Mouse (Mus musculus) liver, embryonic 14.5 days (tissue): Measurements from ENCODE around the gene Pan2. TPM values are rescaled to one million over a fixed set of nuclear protein-coding genes. Genes with fewer than 3 reads are reported as not detected.

Source experiments
- ATAC-seq: fragments of 200-750 bp; cut with Nextera tagmentation; 2 replicates; pipeline ENCODE4 v1.8.0; 2017; ENCODE audit warnings: moderate number of reproducible peaks, mild to moderate bottlenecking, moderate library complexity; ENCODE audit not compliant: insufficient read depth
- DNase-seq, 3 experiments: peaks; one replicate each; pipeline ENCODE4 v3.0.0-alpha.2; 2012 to 2013; ENCODE audit warnings: low read depth in 3 of 3, low spot score in 3 of 3
- H3K27ac ChIP-seq: fragments of 300-500 bp; sonication (generic); 2 replicates; pipeline ENCODE4 v1.5.1; 2014; ENCODE audit warnings: moderate library complexity, mild to moderate bottlenecking, control low read depth, inconsistent platforms
- H3K27me3 ChIP-seq: fragments of 300-500 bp; sonication (generic); 2 replicates; pipeline ENCODE4 v1.6.1; 2014; ENCODE audit warnings: mild to moderate bottlenecking, low read length, moderate library complexity; ENCODE audit not compliant: control insufficient read depth, insufficient read depth
- H3K36me3 ChIP-seq: fragments of 300-500 bp; sonication (generic); replicated peaks from 2 replicates; pipeline ENCODE4 v1.6.1; 2014; ENCODE audit warnings: low read depth; ENCODE audit not compliant: control insufficient read depth, insufficient read depth
- H3K4me1 ChIP-seq, 2 experiments: fragments of 200-500 bp in 1 of 2; fragments of 300-500 bp in 1 of 2; sonication (generic) in 1 of 2; replicated peaks; 2 replicates each; pipeline ENCODE4 v1.6.1; 2012 to 2014; ENCODE audit warnings: antibody characterized with exemption in 1 of 2, inconsistent platforms in 1 of 2, low read length in 1 of 2; ENCODE audit not compliant: control insufficient read depth in 2 of 2, insufficient read depth in 2 of 2
- H3K4me2 ChIP-seq: fragments of 300-500 bp; sonication (generic); 2 replicates; pipeline ENCODE4 v1.6.1; 2014; ENCODE audit warnings: low read depth, mild to moderate bottlenecking, control low read depth, moderate library complexity
- H3K4me3 ChIP-seq, 2 experiments: fragments of 200-500 bp in 1 of 2; fragments of 300-500 bp in 1 of 2; sonication (generic) in 1 of 2; 2 replicates each; pipeline ENCODE4 v1.5.1; 2012 to 2014; ENCODE audit warnings: low read depth in 2 of 2, low read length in 2 of 2, mild to moderate bottlenecking in 2 of 2, control low read depth in 1 of 2, inconsistent platforms in 1 of 2, moderate library complexity in 1 of 2; ENCODE audit not compliant: insufficient read depth in 1 of 2
- H3K9ac ChIP-seq: fragments of 300-500 bp; sonication (generic); replicated peaks from 2 replicates; pipeline ENCODE4 v1.6.1; 2014; ENCODE audit warnings: mild to moderate bottlenecking, control low read depth, moderate library complexity
- H3K9me3 ChIP-seq: fragments of 300-500 bp; sonication (generic); 2 replicates; pipeline ENCODE4 v1.6.1; 2016; ENCODE audit warnings: low read length, mixed read lengths; ENCODE audit not compliant: control insufficient read depth
- CTCF ChIP-seq: IDR thresholded peaks from 2 replicates; pipeline ENCODE4 v1.5.1; 2016; ENCODE audit warnings: antibody characterized with exemption, low read depth, control low read depth
- EP300 ChIP-seq: IDR thresholded peaks from 2 replicates; pipeline ENCODE4 v1.6.1; 2016; ENCODE audit warnings: antibody characterized with exemption, low read depth
- WGBS: fragments of 180-500 bp; shearing (Covaris S2); extraction: QIAGEN DNeasy Blood & Tissue Kit; methylation state at CpG from one replicate; pipeline ENCODE4 v1.1.7; 2014; ENCODE audit not compliant: insufficient replicate concordance; 5-methylcytosine and 5-hydroxymethylcytosine counted together
- polyA plus RNA-seq, 2 experiments: library from polyadenylated mRNA; depleted of rRNA in 1 of 2; stranded (reverse) in 1 of 2; unstranded in 1 of 2; fragments of >200 nt; fragmentation: Nextera tagmentation in 1 of 2; extraction: Ambion mirVana in 1 of 2; gene quantifications; 2 replicates each; pipeline versions ENCODE4 v1.2.1 to v1.2.3; 2012 to 2014

The Pan2 gene
- 11.5 and 13.3 TPM in 2 replicates for polyA plus RNA-seq (2012; rRNA removed)
- 10.1 and 11.5 TPM in 2 replicates for polyA plus RNA-seq (2014; fragmentation: Nextera tagmentation; extraction: Ambion mirVana)

DNA sequence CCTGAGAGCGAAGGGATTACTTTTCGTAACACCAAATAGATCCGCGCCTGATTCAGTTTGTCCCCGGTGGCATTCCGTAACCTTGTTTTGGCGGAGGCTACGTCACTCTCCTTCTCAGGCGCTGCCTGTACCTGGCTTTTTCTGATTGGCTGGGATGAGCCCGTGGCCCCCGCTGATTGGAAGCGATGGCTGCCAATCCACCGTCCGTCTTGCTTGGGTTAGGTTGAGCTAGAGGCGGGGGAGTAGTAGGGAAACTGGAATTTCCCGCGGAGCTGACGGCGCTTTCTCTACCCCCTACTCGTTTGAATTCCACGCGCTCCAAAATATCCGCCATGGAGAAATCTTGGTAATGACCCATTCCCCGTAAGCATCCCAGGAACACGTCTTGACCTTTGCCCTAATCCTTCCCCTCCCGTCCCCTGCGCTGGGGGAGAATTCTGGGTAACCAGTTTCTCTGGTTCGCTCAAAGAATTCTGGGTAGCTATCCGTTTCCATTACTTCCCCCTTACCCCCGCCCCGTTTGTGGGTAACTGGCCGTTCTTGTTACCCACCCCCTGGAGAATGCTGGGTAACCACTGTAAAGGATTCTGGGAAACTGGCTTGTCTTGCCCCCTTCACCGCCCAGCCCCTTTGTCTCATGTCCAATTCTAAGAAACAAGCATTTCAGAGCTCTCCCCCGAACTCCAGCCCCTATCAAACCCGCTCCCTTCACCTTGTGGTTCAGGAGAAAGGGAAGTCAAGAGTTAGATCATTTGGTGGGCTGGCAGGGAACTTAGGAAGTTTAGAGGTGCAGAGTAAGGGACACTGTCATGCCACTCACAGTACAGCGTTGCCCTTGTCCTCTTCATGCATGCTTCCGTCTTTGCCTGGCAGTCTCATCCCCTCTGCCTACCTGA, at the start of gene Pan2:
Pan2 (plus strand) TSS at position 210 of the 896 bp plus-strand sequence.
- DNase-seq = peak; percentile 99
- Histone ChIP-seq H3K4me2 (peak within 1 kb of the TSS; percentile 94), H3K4me3 (peak within 1 kb of the TSS; percentile 72 to 98), H3K36me3 (no peaks in the 10 kb centered on the region; the same call in 1 of the 2 replicates), H3K27ac (peak within 1 kb of the TSS; percentile 83), H3K9ac (peak within 1 kb of the TSS; percentile 96), H3K4me1 (peaks cover 7 to 13% of the 10 kb centered on the region in 2 experiments), H3K9me3 (no peaks in the 10 kb centered on the region), H3K27me3 (no peaks in the 10 kb centered on the region)
- WGBS = under 1% methylated on average over 37 of the region's 37 CpGs
- no peak for TF ChIP-seq CTCF
- TF ChIP-seq EP300 = peak; percentile 82
- peak; percentile 99 for ATAC-seq

- Histone ChIP-seq H3K27ac (no peak within 1 kb of the TSS), H3K9me3 (no peaks in the 10 kb centered on the region), H3K4me2 (no peak within 1 kb of the TSS), H3K9ac (no peak within 1 kb of the TSS), H3K27me3 (no peaks in the 10 kb centered on the region), H3K4me1 (peaks cover 0 to 6% of the 10 kb centered on the region in 2 experiments; a peak in 1 of 4 replicates), H3K4me3 (no peak within 1 kb of the TSS), H3K36me3 (peaks cover 36% of the 10 kb centered on the region)
- 71% methylated on average over 4 of the region's 4 CpGs for WGBS
- ATAC-seq (no peak), DNase-seq (no peak)
- TF ChIP-seq CTCF = no peak
- TF ChIP-seq EP300 = no peak
Measured at GRCm38 (mm10) chr10:128253677-128254255, 49.4 kb upstream of the Pan2 start, which contains the start of gene Apon. Apon (plus strand) TSS chr10:128254096.

GRCm38 (mm10) chr10:128255925-128256324, 47.2 kb upstream of the Pan2 start:
- no peak overlapping the region for H3K4me3 ChIP-seq
- DNase-seq (no peak), ATAC-seq (no peak)
- H3K36me3 ChIP-seq = peaks cover 19% of the 10 kb centered on the region
- no peak overlapping the region for H3K4me2 ChIP-seq
- TF ChIP-seq CTCF (no peak), EP300 (no peak)
- no peaks in the 10 kb centered on the region for H3K27me3 ChIP-seq
- 75% methylated on average over 8 of the region's 8 CpGs for WGBS
- peaks cover 0 to 14% of the 10 kb centered on the region in 2 experiments; a peak in 1 of 4 replicates for H3K4me1 ChIP-seq
- no peak overlapping the region for H3K9ac ChIP-seq
- no peaks in the 10 kb centered on the region for H3K9me3 ChIP-seq
- H3K27ac ChIP-seq = no peak overlapping the region

DNA sequence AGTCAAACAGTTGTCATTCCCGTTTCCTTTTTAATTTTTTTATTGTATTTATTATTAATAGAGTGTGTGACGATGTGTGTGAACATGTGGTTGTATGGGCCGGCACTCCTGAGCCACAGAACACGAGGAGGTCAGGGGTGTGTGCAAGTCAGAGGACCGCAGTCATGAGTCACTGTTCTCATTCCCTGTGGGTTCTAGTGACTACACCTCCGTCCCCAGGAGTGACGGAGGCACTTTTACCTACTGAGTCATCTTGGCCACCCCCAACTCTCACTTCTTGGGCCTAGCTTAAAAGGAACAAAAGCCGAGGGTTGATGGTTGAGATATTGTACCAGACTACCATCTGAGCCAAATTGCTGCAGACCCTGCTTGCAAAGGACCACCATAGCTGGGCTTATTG, 46.8 kb upstream of the Pan2 start:
- TF ChIP-seq EP300 = no peak
- no peak for TF ChIP-seq CTCF
- ATAC-seq = no peak
- H3K9me3 ChIP-seq = no peaks in the 10 kb centered on the region
- no peak overlapping the region for H3K4me3 ChIP-seq
- no peak for DNase-seq
- H3K36me3 ChIP-seq = peaks cover 15% of the 10 kb centered on the region
- WGBS = 72% methylated on average over 8 of the region's 8 CpGs
- no peak overlapping the region for H3K4me2 ChIP-seq
- no peak overlapping the region for H3K9ac ChIP-seq
- peaks cover 0 to 14% of the 10 kb centered on the region in 2 experiments; a peak in 1 of 4 replicates for H3K4me1 ChIP-seq
- H3K27ac ChIP-seq = no peak overlapping the region
- H3K27me3 ChIP-seq = no peaks in the 10 kb centered on the region

DNA sequence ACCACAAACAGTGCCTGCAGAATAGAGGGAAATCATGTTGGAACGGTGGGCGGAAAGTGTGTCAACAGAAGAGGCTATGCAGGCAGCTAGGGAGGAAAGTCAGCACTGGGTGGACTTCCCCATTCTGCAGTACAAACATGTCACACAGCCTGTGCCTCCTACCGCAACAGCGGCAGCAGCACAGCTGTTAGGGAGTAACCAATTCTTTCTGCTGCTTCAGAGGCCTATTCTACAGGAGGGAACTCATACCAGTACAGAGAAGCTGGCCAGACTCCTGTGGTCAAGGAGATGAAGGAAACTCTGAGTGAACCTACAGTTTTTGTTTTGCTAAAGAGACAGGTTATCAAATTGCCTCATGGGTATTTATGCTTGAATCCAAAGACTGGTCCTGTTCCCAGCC, 44.2 kb upstream of the Pan2 start:
- no peaks in the 10 kb centered on the region for H3K27me3 ChIP-seq
- H3K36me3 ChIP-seq = no peaks in the 10 kb centered on the region
- ATAC-seq = peak; percentile 26; the same call in 1 of the 2 replicates
- H3K4me1 ChIP-seq = peaks cover 0 to 11% of the 10 kb centered on the region in 2 experiments; a peak in 1 of 4 replicates
- H3K4me3 ChIP-seq = no peak overlapping the region
- H3K9ac ChIP-seq = no peak overlapping the region
- 24% methylated on average over 4 of the region's 4 CpGs for WGBS
- no peak overlapping the region for H3K4me2 ChIP-seq
- DNase-seq = peak in 1 of 3 experiments; percentile 22
- no peak for TF ChIP-seq EP300
- TF ChIP-seq CTCF = no peak
- H3K9me3 ChIP-seq = no peaks in the 10 kb centered on the region
- H3K27ac ChIP-seq = no peak overlapping the region
